Mouse (Mus musculus) erythroblast, embryonic 14.5 days (primary cell): ENCODE measurements around the gene Sult1b1. TPM values are rescaled to one million over a fixed set of nuclear protein-coding genes. Genes with fewer than 3 reads are reported as not detected.

Experiments used
- H3K27me3 ChIP-seq: 2 replicates; pipeline ENCODE4 v1.6.1; 2012; ENCODE audit warnings: inconsistent platforms; ENCODE audit not compliant: control insufficient read depth
- H3K36me3 ChIP-seq: 2 replicates; pipeline ENCODE4 v1.6.1; 2012; ENCODE audit warnings: mild to moderate bottlenecking, inconsistent platforms; ENCODE audit not compliant: control insufficient read depth
- H3K4me1 ChIP-seq: 2 replicates; pipeline ENCODE4 v1.6.1; 2012; ENCODE audit warnings: inconsistent platforms; ENCODE audit not compliant: control insufficient read depth
- H3K4me3 ChIP-seq: replicated peaks from 2 replicates; pipeline ENCODE3; 2012; ENCODE audit warnings: moderate library complexity, mild to moderate bottlenecking, inconsistent platforms
- H3K9me3 ChIP-seq: 2 replicates; pipeline ENCODE4 v1.6.1; 2012; ENCODE audit warnings: low read length, inconsistent platforms, mixed read lengths; ENCODE audit not compliant: control insufficient read depth
- GATA1 ChIP-seq: IDR thresholded peaks from 2 replicates; pipeline ENCODE4 v1.6.1; 2012; ENCODE audit warnings: low read length, inconsistent platforms, mixed read lengths
- TAL1 ChIP-seq: IDR thresholded peaks from 3 replicates; pipeline ENCODE4 v1.6.1; 2012; ENCODE audit warnings: low read length, inconsistent platforms, mixed read lengths
- polyA plus RNA-seq: library from polyadenylated mRNA; stranded (reverse); fragments of >175 nt; gene quantifications from 2 replicates; pipeline ENCODE4 v1.2.3, GENCODE M21; 2012

Sult1b1 gene
- polyA plus RNA-seq, 1 experiment, result not detected

DNA sequence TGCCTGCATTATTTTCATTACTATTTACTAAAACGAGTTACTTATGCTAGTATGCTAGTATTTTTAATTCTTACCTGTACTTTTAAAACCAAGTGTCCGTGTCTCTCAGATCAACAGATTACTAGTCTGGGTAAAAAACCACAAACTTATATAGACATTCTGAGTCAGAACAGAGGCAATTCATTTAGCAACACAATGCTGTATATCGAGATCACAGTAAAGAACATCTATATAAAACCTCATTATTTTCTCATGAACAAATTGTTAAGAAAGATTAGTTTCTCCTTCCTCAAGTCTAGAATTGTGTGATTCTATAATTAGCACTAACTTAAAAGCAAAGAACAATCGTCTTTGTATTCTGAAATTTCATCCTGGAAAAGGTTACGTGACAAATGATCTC, 55.8 kb downstream of the Sult1b1 start, which contains the start of gene Ugt2a2:
Ugt2a2 (minus strand) TSS at position 101 of the 400 bp plus-strand sequence.
- TF ChIP-seq TAL1 (no peak), GATA1 (no peak)
- no peaks in the 10 kb centered on the region for H3K4me1 ChIP-seq
- H3K27me3 ChIP-seq, result no peaks in the 10 kb centered on the region
- H3K9me3 ChIP-seq, result peaks cover 4% of the 10 kb centered on the region; the same call in 1 of the 2 replicates
- no peak within 1 kb of the TSS for H3K4me3 ChIP-seq
- H3K36me3 ChIP-seq, result no peaks in the 10 kb centered on the region

Other genes with a start within 250 kb of the Sult1b1 start
- not detected in 2 replicates for gene Ugt2a3, start 201.0 kb downstream of the Sult1b1 start, polyA plus RNA-seq
- not detected in 2 replicates for gene Ugt2b38, start 114.0 kb downstream of the Sult1b1 start, polyA plus RNA-seq
- gene Ugt2a2, start 55.9 kb downstream of the Sult1b1 start, polyA plus RNA-seq, result not detected in 2 replicates
- not detected in 2 replicates for gene Gm43638, start 51.4 kb downstream of the Sult1b1 start, polyA plus RNA-seq
- gene Ugt2a1, start 47.3 kb downstream of the Sult1b1 start, polyA plus RNA-seq, result not detected in 2 replicates
- not detected in 2 replicates for gene Sult1d1, start 30.8 kb upstream of the Sult1b1 start, polyA plus RNA-seq
- gene Sult1e1, start 53.4 kb upstream of the Sult1b1 start, polyA plus RNA-seq, result not detected in 2 replicates
- gene Csn1s1, start 128.0 kb upstream of the Sult1b1 start, polyA plus RNA-seq, result 0.06 TPM in 1 of 2 replicates, not detected in the other
- gene Csn2, start 161.4 kb upstream of the Sult1b1 start, polyA plus RNA-seq, result not detected in 2 replicates
- gene Csn1s2a, start 236.4 kb upstream of the Sult1b1 start, polyA plus RNA-seq, result not detected in 2 replicates